Mouse (Mus musculus) bone marrow, adult 2 months (tissue): ENCODE data around the gene Mfsd4b2.

ENCODE experiments used
- CTCF ChIP-seq: fragments of 200-500 bp; IDR thresholded peaks from 2 replicates; pipeline ENCODE4 v1.5.1; 2011; ENCODE audit warnings: low read length, control low read depth; ENCODE audit not compliant: control insufficient read depth, insufficient read depth
- POLR2A ChIP-seq: fragments of 200-500 bp; IDR thresholded peaks from 2 replicates; pipeline ENCODE4 v1.6.1; 2011; ENCODE audit warnings: low read depth, mild to moderate bottlenecking, control low read depth, low read length, borderline replicate concordance; ENCODE audit not compliant: control insufficient read depth

DNA sequence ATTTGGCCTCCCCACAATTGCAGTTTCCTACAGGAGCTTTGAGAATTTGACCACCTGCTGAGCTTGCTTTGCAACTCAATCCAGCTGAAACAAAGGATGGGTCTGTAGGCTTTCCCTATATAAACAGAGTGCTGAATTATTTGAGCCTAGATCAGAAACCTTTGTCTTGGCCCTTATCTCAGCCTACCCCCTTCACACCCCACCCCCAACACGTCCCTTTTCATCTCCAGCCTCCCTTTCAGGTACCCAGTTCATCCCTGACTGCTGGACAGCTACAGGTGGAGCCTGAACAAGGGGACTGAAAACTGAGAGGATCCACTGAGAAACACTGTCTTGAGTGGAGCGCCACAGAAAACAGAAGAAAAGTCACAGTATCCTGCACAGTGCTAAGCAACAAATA, 49.0 kb upstream of the Mfsd4b2 start:
- TF ChIP-seq CTCF (no peak), POLR2A (no peak)
